Mouse (Mus musculus): ENCODE data around the gene Krt35.

Gene Krt35

GRCm38 (mm10) chr11:100096141-100096540 is at the start of gene Krt35:
TSS of gene Krt35 (minus strand) at chr11:100096241.
- DNase-seq (ENCODE audit: extremely low spot score, low read depth, low spot score) = no peak

DNA sequence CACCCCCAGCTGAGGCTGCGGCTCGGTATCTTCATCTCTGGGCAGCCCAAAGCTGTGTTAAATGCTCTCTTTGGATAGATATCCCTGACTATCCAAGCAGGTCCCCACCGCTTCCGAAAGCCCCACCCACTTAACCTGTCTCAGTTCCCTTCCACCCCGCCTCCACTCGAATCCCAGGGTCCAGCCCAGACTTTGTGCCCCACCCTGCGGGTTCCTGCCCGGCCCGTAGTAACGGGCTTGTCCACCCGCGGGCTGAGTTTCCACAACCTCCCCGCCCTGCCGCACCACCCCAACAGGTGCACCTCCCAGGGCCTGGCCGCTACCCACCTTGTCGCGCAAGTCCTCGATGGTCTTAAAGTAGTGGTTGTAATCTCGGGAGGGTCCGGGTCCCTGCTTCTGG is 49.1 kb upstream of the Krt35 start:
- DNase-seq (ENCODE audit: extremely low spot score, low read depth, low spot score) = no peak

GRCm38 (mm10) chr11:100140966-100141365 is 44.9 kb upstream of the Krt35 start:
- DNase-seq (ENCODE audit: extremely low spot score, low read depth, low spot score) = no peak

GRCm38 (mm10) chr11:100139391-100139790 is 43.4 kb upstream of the Krt35 start:
- no peak for DNase-seq (ENCODE audit: extremely low spot score, low read depth, low spot score)

DNA sequence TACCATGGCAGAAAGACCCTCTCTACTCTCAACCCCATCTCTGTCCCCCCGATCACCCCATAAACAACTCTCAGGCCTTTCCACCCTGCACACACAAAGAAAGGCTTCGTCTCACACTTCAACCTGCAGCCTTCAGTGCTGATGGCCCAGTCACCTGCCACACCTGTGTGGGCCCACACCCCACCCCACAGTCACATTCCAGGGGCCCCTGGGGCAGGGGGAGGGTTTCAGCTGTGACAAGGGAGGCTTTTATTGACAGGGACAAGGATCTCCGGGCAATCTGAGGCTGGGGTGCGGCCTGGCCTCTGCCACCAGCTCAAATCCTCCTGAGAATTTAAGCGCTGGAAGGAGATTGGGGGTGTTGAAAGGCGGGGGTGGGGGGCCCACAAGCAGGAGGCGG is 42.8 kb upstream of the Krt35 start:
- no peak for DNase-seq (ENCODE audit: extremely low spot score, low read depth, low spot score)

GRCm38 (mm10) chr11:100137693-100138092 is 41.7 kb upstream of the Krt35 start:
- no peak for DNase-seq (ENCODE audit: extremely low spot score, low read depth, low spot score)

GRCm38 (mm10) chr11:100136559-100136958 is 40.5 kb upstream of the Krt35 start:
- DNase-seq (ENCODE audit: extremely low spot score, low read depth, low spot score) = no peak

GRCm38 (mm10) chr11:100135731-100136130 is 39.7 kb upstream of the Krt35 start, which contains the start of gene Krt15:
TSS of gene Krt15 (minus strand) at chr11:100135928.
- no peak for DNase-seq (ENCODE audit: extremely low spot score, low read depth, low spot score)

DNA sequence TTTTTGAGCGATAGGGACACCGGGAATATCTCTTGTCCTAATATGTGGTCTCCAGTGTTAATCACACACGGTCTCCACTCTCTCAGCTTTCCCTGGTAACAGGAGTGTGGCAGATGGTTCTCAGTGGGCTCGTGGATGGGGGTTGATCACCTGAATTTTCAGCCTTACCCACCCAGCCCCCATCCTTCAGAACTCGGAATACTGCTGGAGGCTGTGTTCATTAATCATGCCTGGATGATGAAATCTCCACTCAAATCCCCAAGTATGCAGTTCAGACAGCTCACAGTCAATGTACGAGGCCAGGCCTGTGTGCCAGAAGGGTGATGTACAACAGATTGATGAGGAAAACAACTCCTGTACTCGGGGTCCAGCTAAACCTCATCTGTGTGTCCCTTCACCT is 28.9 kb upstream of the Krt35 start:
- DNase-seq (ENCODE audit: extremely low spot score, low read depth, low spot score) = no peak

DNA sequence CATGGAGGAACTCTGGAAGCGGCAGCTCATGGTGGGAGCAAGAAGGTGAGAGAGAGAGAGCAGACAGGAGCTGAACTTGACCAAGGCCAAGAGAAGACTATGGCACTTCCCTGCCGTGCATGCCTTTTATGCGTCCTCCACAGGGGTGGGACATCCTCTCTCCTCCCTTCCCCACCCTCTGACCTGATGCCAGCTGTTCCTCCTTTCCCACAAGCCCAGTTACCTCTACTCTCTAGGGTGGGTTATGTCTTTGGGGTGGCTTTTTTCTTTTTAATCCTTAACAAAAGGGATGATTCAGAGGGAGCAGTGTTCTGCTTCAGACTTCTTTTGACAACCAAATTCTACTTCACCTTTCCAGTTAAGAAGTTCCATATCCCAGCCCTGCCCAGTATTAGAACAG is 25.4 kb upstream of the Krt35 start, which contains the start of gene Krt13:
Gene Krt13, minus strand, starts transcription at position 101 of the 400 bp plus-strand sequence.
- DNase-seq (ENCODE audit: extremely low spot score, low read depth, low spot score) = no peak

DNA sequence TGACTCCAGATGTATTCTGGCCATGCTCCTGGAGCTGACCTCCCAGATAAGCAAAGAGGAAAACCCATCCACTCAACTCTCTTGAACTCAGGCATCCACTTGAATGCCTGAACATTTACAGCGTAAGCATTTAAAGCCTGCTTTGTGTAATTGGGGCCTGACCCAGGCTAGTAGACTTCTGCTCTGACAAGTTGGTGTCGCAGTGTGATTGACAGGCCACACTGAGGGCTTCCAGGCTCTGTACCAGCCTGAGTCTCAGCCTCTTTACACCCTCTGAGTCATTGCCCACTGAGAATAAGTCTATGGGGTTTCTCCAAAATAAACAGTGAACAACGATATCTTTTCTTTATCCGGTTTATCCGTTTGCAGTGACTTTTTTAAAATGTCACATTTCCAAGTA is 24.3 kb upstream of the Krt35 start:
- no peak for DNase-seq (ENCODE audit: extremely low spot score, low read depth, low spot score)

- no peak for DNase-seq (ENCODE audit: extremely low spot score, low read depth, low spot score)
Observed at GRCm38 (mm10) chr11:100113742-100114029, 17.6 kb upstream of the Krt35 start.

DNA sequence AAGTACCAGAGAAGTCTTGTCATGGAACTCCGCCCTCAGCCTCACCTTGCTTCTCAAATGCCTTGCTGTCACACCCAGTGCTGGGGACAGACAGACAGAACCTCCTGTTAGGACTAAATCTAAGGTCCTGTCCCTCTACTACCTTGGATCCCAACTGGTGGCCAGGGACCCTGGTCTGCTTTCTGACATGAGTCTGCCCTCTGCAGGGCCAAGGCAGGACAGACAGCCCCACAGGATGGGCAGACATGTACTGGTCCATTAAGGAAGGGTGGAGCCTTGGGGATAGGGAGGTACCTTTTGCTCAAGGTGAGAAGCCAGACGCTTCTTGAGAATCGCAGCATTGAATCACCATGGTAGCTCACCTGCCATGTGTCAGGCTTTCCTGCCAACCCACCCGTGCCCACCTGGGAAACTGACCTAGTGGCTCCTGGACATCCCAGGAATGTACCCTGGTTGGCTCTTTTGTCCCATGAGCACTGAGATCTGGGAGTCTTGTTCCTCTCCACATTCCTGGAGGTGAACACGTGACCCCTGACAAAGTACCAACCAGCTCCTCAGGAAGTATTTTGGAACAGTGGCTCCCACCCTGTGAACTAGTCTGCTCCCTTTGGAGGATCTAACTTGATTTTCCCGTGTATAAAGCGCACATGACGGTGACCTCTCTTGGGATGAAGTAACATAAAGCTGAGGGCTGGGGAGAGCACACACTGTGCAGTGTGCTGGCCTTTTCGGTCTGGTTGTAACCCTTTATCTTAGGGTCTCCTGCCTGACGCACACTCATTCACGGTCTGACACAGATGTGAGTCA is 17.1 kb upstream of the Krt35 start:
- DNase-seq (ENCODE audit: extremely low spot score, low read depth, low spot score) = no peak

DNA sequence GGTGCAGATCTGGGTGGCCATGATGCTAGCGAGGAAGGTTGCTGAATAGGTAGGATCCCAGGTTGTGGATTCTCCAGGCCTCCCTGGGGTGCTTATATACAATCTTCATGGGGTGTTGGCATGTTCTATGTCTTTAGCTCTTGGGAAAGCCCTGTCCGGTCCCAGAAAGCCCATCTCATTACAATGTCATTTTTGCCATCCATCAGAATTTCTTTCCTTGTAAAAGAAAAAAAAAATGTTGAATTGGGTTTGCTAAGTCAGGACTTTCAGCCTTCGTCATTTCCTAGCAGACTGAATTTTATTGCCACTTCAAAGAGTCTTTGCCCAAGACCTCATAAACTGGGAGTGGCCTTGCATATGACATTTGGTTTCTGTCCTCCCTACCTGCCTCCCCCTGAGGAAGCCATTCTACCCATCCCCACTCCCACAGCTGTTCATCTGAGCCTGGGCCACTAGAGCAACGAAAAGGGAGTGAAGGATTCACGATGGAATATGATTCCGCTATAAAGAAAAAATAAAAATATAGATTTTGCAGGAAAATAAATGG is 9.6 kb upstream of the Krt35 start, which contains the start of gene Krt36:
Gene Krt36, minus strand, starts transcription at position 51 of the 547 bp plus-strand sequence.
- no peak for DNase-seq (ENCODE audit: extremely low spot score, low read depth, low spot score)

GRCm38 (mm10) chr11:100102693-100103429 is 6.8 kb upstream of the Krt35 start:
- DNase-seq (ENCODE audit: extremely low spot score, low read depth, low spot score) = no peak

GRCm38 (mm10) chr11:100100391-100100790 is 4.3 kb upstream of the Krt35 start:
- DNase-seq (ENCODE audit: extremely low spot score, low read depth, low spot score) = no peak

GRCm38 (mm10) chr11:100097819-100098218 is 1.8 kb upstream of the Krt35 start:
- no peak for DNase-seq (ENCODE audit: extremely low spot score, low read depth, low spot score)

DNA sequence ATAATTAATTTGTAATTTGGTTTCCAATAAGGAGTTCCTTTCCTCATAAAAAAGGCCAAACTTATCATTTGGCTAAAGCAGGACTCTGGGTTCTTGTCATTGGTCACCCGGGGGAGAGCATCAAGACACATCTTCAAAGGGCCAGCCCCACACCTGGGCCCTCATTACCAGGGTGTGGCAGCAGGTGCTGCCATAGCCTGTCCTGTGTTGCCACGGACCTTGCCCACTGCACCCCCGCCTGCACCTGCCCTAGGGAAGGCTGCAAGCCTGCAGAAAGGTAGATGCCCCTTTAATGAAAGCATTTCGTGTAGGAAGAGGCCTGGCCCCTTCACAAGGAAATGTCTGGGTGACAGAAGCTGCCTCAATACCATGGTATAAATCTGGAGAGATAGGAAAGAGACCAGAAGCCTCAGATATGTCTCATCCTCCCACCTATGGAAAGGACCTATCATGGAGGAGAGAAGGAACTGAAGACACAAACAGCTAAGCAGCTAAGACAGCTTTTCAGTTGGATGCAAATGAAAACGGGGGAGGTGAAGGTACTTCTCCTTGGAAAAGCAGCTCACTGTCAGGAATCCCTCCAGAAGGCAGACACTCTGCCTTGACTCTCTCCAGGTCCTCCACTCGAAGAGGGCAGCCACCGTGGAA is 7.5 kb downstream of the Krt35 start:
- DNase-seq (ENCODE audit: extremely low spot score, low read depth, low spot score) = no peak

GRCm38 (mm10) chr11:100087861-100088260 is 8.2 kb downstream of the Krt35 start, which contains the start of gene Krt32:
TSS of gene Krt32 (minus strand) at chr11:100088226.
- DNase-seq (ENCODE audit: extremely low spot score, low read depth, low spot score) = no peak

GRCm38 (mm10) chr11:100073873-100074272 is 22.2 kb downstream of the Krt35 start:
- no peak for DNase-seq (ENCODE audit: extremely low spot score, low read depth, low spot score)

- DNase-seq (ENCODE audit: extremely low spot score, low read depth, low spot score) = no peak
Observed at GRCm38 (mm10) chr11:100067293-100068036, 28.6 kb downstream of the Krt35 start.

Measured in hindlimb bud, embryonic 11.5 days (tissue).